Mouse (Mus musculus): ENCODE measurements at regions not wholly inside any gene's neighbourhood (a gene's known extent, or its start where the extent isn't known, plus 50 kb on each side); places are given as distances from the start of the nearest gene placed in this dataset.

DNA sequence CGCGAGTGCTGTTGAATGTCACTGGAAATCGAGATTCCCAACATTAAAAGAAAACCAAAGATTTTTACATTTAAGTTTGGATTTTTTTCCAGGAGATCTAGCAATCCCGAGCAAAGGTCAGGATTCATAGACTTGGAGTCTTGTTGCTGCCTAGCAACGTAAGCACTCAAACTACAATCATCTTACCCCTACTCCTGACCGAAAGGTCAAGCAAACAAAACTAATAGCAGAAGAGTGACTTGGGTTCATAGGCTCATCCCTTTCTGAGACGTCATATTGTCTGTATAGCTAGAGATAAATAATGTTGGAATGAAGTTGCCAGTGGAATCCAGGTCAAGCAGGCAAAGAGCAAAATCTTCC is 169.9 kb downstream of the Pik3r1 start:
- no peak for TF ChIP-seq CTCF (IDR thresholded peaks at IDR 0.05)
- TF ChIP-seq EP300 (IDR thresholded peaks at IDR 0.05) = no peak
